Mouse (Mus musculus) lung, postnatal 0 days (tissue): ENCODE results near the gene Dennd6a.

ENCODE experiments used
- CTCF ChIP-seq: IDR thresholded peaks from 2 replicates; pipeline ENCODE4 v1.5.1; 2016; ENCODE audit warnings: antibody characterized with exemption, mild to moderate bottlenecking
- EP300 ChIP-seq: IDR thresholded peaks from 2 replicates; pipeline ENCODE4 v1.6.1; 2016; ENCODE audit warnings: antibody characterized with exemption, mild to moderate bottlenecking, control low read depth

- TF ChIP-seq CTCF: no peak
- no peak for TF ChIP-seq EP300
These were observed 47.7 kb upstream of the Dennd6a start for GRCm38 (mm10) chr14:26525955-26526354.
